Mouse (Mus musculus) olfactory bulb, adult 2 months (tissue): ENCODE data around the gene Gngt2. TPM values are rescaled to one million over a fixed set of nuclear protein-coding genes. Genes with fewer than 3 reads are reported as not detected.
A peak's percentile ranks its signal among the peaks of the same experiment; 100 is the strongest.
"Not testable (repeated sequence)": the region's sequence is repeated elsewhere in the genome, so short reads cannot be mapped to it uniquely, and the experiment has no call there.

Experiments
- H3K27ac ChIP-seq: fragments of 200-500 bp; 2 replicates; pipeline ENCODE4 v1.5.1; 2012; ENCODE audit warnings: low read depth, low read length; ENCODE audit not compliant: insufficient read depth
- H3K4me1 ChIP-seq: fragments of 200-500 bp; 2 replicates; pipeline ENCODE4 v1.6.1; 2012; ENCODE audit warnings: low read length; ENCODE audit not compliant: control insufficient read depth, insufficient read depth
- H3K4me3 ChIP-seq: fragments of 200-500 bp; 2 replicates; pipeline ENCODE4 v1.5.1; 2012; ENCODE audit warnings: mild to moderate bottlenecking, low read depth, low read length, moderate library complexity; ENCODE audit not compliant: insufficient read depth
- CTCF ChIP-seq: fragments of 200-500 bp; IDR thresholded peaks from 2 replicates; pipeline ENCODE4 v1.5.1; 2012; ENCODE audit warnings: low read depth, mild to moderate bottlenecking, low read length, moderate library complexity; ENCODE audit not compliant: insufficient read depth
- POLR2A ChIP-seq: fragments of 200-500 bp; IDR thresholded peaks from 2 replicates; pipeline ENCODE4 v1.6.1; 2012; ENCODE audit warnings: mild to moderate bottlenecking, low read depth, low read length, moderate library complexity; ENCODE audit not compliant: insufficient read depth
- WGBS: fragments of 180-500 bp; shearing (Covaris S2); methylation state at CpG from one replicate; pipeline ENCODE4 v1.1.7; 2018; 5-methylcytosine and 5-hydroxymethylcytosine counted together
- polyA plus RNA-seq: library from polyadenylated mRNA; stranded (reverse); fragments of >200 nt; gene quantifications from 2 replicates; pipeline ENCODE4 v1.2.4, GENCODE M21; 2012; ENCODE audit warnings: low replicate concordance; ENCODE audit not compliant: missing spikeins, insufficient read depth, insufficient read length

The Gngt2 gene
- polyA plus RNA-seq, 1 experiment, result not detected

GRCm38 (mm10) chr11:95860071-95860490 lies 23.1 kb downstream of the Gngt2 start:
- Histone ChIP-seq H3K27ac (no peak overlapping the region), H3K4me1 (no peaks in the 10 kb centered on the region), H3K4me3 (peak overlapping the region; percentile 82)
- 38% methylated on average over 3 of the region's 3 CpGs for WGBS
- no peak for TF ChIP-seq POLR2A
- TF ChIP-seq CTCF, result no peak

DNA sequence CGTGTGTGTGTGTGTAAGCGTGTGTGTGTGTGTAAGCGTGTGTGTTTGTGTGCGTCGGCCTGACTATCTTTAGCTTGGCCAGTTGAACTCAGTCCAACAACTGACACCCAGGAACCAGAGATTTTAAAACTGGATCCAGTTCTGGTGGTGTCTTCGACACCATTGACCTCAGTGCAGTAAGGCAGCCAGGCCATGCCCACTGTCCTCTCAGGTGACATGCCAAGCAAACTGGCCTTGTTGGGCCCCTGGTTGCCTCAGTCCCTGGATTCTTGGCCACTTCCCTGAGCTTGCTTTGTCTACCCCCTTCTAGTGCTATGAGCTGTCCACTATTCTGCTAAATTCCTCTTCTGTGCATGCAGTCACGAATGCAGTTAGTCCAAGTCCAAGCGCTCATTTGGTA lies 24.4 kb downstream of the Gngt2 start:
- 95% methylated on average over 8 of the region's 8 CpGs for WGBS
- Histone ChIP-seq H3K27ac (no peak overlapping the region), H3K4me3 (no peak overlapping the region), H3K4me1 (no peaks in the 10 kb centered on the region)
- TF ChIP-seq CTCF (no peak), POLR2A (no peak)

DNA sequence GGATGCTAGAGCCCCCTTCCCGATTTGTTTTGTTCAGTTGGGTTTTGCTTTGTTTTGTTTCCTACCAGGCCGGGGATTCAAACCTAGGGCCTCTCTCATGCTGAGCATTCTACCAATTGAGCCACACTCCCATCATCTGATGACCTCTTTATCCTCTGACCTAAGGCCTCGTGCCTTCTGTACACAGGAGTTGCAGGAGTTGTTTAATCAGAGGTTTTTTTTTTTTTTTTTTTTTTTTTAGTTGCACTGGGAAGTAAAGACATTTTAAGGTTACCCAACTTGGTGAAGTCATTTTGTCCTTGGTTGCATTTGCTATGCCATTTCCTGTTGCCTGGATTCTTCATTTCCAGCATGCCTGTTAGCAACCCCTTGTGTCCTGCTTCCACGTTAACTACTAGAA lies 32.4 kb downstream of the Gngt2 start:
- Histone ChIP-seq H3K4me1 (no peaks in the 10 kb centered on the region), H3K27ac (no peak overlapping the region), H3K4me3 (no peak overlapping the region)
- WGBS, result 78% methylated on average over 4 of the region's 4 CpGs
- TF ChIP-seq POLR2A, result no peak
- no peak for TF ChIP-seq CTCF

DNA sequence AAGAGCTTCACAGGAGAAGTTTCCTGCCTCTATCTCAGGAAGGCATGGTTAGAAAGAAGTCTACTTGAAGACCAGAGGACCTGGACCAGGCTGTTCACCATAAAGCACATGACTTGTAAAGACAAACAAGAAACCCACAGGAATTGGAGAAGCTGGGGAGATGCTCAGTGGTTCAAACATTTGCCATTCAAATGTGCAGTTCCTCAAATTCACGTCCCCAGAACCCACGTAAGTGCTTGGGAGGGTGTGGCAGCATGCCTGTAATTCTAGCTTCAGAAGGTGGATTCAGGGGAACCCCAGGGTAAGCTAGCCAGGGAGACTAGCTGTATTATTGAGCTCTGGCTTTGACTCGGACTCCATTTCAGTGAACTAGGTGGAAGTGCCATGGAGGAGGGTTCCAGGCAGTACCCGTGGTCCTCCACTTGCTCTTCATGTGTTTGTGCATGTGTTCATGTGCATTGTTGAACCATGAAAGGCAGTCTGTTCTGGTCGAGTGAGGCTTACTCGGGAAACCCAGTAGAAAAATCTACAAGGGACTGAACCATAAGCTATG lies 33.0 kb downstream of the Gngt2 start:
- H3K27ac ChIP-seq, result no peak overlapping the region
- H3K4me3 ChIP-seq, result no peak overlapping the region
- no peaks in the 10 kb centered on the region for H3K4me1 ChIP-seq
- TF ChIP-seq CTCF (no peak), POLR2A (no peak)
- WGBS, result 67% methylated on average over 6 of the region's 6 CpGs

GRCm38 (mm10) chr11:95875804-95876203 lies 38.8 kb downstream of the Gngt2 start:
- 35% methylated on average over 9 of the region's 9 CpGs for WGBS
- TF ChIP-seq POLR2A, result no peak
- TF ChIP-seq CTCF, result no peak
- no peak overlapping the region for H3K4me3 ChIP-seq

GRCm38 (mm10) chr11:95876296-95876695 lies 39.3 kb downstream of the Gngt2 start:
- Histone ChIP-seq H3K27ac (no peak overlapping the region), H3K4me3 (no peak overlapping the region), H3K4me1 (no peaks in the 10 kb centered on the region)
- WGBS, result 25% methylated on average over 7 of the region's 7 CpGs
- TF ChIP-seq CTCF (no peak), POLR2A (no peak)

More at GRCm38 (mm10) chr11:95875804-95876203, 38.8 kb downstream of the Gngt2 start:
- Histone ChIP-seq H3K27ac (no peak overlapping the region), H3K4me1 (no peaks in the 10 kb centered on the region)

DNA sequence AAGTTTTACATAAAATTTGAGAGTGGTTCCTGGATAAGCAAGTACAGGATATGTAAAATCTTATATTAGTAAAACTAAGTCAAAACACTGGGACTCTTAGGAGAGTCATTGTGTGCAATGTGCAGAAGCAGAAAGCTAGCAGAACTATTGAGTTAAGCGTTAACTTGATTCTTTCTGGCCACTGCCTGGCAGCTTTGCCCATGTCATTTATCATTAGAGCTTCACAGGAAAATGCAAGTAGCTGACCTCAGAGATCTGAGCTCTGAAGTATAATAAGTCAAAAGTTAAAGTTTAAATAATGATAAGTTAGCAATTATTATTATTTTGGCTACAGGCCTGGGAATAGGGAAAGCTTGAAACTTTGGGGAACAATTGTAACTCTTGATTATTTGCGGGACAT lies 42.8 kb downstream of the Gngt2 start:
- H3K4me3 ChIP-seq, H3K27ac ChIP-seq, H3K4me1 ChIP-seq: not testable (repeated sequence)
- WGBS, result 77% methylated on average over 2 of the region's 2 CpGs

GRCm38 (mm10) chr11:95890462-95891051 lies 53.5 kb downstream of the Gngt2 start:
- TF ChIP-seq POLR2A (no peak), CTCF (no peak)
- H3K4me3 ChIP-seq, result no peak overlapping the region
- 63% methylated on average over 2 of the region's 2 CpGs for WGBS

More at GRCm38 (mm10) chr11:95890462-95891051, 53.5 kb downstream of the Gngt2 start:
- no peak overlapping the region for H3K27ac ChIP-seq
- H3K4me1 ChIP-seq, result no peaks in the 10 kb centered on the region

Other genes starting within 250 kb of the Gngt2 start
- gene Ngfr, start 249.5 kb upstream of the Gngt2 start, polyA plus RNA-seq, result not detected in 2 replicates
- gene Phb, start 170.3 kb upstream of the Gngt2 start, polyA plus RNA-seq, result not detected in 2 replicates
- gene Zfp652, start 124.5 kb upstream of the Gngt2 start, polyA plus RNA-seq, result 93.0 TPM in 1 of 2 replicates, not detected in the other
- gene B130006D01Rik, start 113.6 kb upstream of the Gngt2 start, polyA plus RNA-seq, result not detected in 2 replicates
- not detected in 2 replicates for gene Phospho1, start 12.7 kb upstream of the Gngt2 start, polyA plus RNA-seq
- gene Abi3, start 5.3 kb downstream of the Gngt2 start, polyA plus RNA-seq, result not detected in 2 replicates
- not detected in 2 replicates for gene B4galnt2, start 77.7 kb downstream of the Gngt2 start, polyA plus RNA-seq
- not detected in 2 replicates for gene Igf2bp1, start 168.7 kb downstream of the Gngt2 start, polyA plus RNA-seq
- gene Gip, start 187.3 kb downstream of the Gngt2 start, polyA plus RNA-seq, result not detected in 2 replicates
- gene Snf8, start 197.7 kb downstream of the Gngt2 start, polyA plus RNA-seq, result not detected in 2 replicates
- gene Ube2z, start 228.2 kb downstream of the Gngt2 start, polyA plus RNA-seq, result not detected in 2 replicates
- not detected in 2 replicates for gene Atp5g1, start 238.5 kb downstream of the Gngt2 start, polyA plus RNA-seq